Mouse (Mus musculus) heart, postnatal 4 days (tissue): ENCODE data around the gene Zfp219. TPM values are rescaled to one million over a fixed set of nuclear protein-coding genes. Genes with fewer than 3 reads are reported as not detected.
A peak's percentile ranks its signal among the peaks of the same experiment; 100 is the strongest.
"Not testable (repeated sequence)": the region's sequence is repeated elsewhere in the genome, so short reads cannot be mapped to it uniquely, and the experiment has no call there.

ENCODE experiments used
- DNase-seq: peaks from one replicate; pipeline ENCODE4 v3.0.0; 2021
- total RNA-seq, 2 experiments: library from RNA; stranded (reverse); gene quantifications; 2 replicates each; pipeline ENCODE4 v1.2.3; 2021

The Zfp219 gene
- 10 to 100 TPM; 37.5 to 42.0 TPM for total RNA-seq

GRCm38 (mm10) chr14:52020486-52021137 is at the start of gene Zfp219:
Zfp219 (minus strand) TSS chr14:52020733.
- peak; percentile 84 for DNase-seq

DNA sequence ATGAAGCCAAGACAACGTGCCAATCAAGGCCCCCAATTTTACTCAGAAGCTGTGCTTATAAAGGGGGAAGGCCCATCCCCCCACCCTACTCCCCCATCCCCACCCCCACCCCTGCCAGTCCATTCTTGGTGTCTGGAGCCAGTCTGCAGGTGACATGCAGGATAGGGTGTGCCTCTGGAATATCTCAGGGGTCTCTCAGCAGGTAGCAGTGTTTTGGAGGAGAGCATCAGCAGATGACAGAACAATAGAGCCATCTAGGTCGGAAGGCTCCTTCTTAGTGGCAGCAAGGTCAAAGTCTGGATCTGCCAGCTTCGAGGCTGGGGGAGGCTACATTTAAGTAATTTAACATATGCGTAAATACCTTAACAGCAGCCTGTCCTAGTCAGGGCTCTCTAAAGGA is 45.6 kb upstream of the Zfp219 start:
- no peak for DNase-seq

DNA sequence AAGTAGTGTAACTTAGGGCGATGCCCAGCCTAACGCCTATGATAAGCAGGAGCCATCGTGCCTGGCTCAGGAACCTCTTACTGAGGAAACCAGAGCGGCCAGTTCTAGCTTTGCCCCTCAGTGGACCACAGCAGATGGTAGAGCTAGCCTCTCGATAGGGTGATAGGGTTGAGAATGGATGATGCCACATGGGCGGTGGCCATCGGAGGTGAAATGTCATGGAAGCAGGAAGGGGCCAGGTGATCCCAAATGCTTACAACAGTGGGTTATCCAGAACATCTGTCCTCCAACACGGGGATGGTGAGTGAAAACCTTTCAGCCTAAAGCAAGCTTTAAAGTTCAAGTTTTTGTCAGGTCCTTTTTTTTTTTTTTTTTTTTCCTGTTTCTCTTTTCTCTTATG is 41.3 kb upstream of the Zfp219 start:
- no peak for DNase-seq

DNA sequence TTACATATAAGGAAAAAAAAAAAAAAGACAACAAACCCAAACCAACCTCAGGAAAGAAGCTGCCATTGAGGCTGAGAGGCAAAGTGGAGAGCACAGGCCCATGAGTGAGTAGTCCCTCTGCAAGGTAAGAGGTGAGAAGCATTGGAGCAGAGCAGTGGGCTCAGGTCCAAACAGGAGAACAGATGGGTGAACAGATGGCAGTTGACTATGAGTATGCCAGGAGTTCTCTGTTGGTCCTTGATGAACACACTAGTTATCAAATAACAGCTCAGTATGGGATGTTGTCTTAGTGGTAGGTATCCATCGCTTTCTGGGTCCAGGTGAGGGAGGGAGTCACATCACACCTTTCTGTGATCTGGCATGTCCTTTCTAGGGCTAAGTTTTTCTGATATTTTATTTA is 40.3 kb upstream of the Zfp219 start:
- no peak for DNase-seq

DNA sequence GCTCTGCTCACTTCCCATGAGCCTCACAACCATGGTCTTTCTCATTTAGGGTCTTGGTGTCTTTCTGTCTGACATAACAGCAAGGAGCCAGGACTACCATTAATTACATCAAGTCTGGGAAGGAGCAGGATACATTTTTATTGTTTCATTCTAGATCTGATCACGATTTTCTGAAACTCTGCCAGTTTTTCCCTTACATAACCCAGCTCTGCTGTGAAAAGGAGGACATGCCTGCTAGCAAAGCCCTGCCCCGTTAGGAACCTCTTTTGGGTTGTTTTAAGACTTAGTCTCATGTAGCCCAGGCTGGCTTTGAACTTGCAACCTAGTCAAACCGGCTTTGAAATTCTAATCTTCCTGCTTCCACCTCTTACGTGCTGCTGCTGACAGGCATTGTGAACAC is 39.4 kb upstream of the Zfp219 start:
- no peak for DNase-seq

DNA sequence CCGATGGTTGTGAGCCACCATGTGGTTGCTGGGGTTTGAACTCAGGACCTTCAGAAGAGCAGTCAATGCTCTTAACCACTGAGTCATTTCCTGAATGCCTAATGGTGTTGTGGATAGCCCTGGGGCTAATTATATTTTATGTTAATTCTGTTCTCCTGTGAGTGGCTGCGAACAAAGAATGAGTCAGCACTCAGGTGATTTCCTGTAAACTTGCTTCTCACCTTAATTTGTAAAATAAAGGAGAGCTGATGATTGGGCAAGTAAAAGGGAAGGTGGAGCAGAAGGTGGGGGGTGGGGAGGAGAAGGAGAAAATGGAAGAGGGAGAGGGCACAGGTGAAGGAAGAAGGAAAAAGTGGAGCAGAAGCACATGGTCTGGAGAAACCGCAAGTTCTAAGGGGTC is 32.2 kb upstream of the Zfp219 start:
- not testable (repeated sequence) for DNase-seq

- no peak for DNase-seq
Observed at GRCm38 (mm10) chr14:52045966-52046565, 25.5 kb upstream of the Zfp219 start.

GRCm38 (mm10) chr14:52044901-52045678 is 24.6 kb upstream of the Zfp219 start:
- peak; percentile 45 for DNase-seq

DNA sequence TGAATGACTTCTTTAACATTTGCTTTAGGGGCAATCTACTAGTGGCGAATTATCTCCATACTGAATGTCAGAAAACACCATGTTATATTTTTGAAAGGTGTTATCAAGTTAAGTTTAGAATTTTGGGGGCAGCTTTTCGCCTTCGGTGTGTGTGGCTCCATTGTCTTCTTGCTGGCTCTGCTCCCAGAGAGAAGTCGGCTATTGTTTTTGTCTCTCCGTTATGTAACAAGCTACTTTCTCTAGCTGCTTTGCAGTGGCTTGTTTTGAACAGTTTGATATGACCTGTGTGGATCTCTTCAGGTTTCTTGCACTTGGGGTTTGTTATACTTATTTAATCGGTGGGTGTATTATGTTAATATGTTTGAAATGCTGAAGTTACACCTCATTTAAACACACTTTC is 22.9 kb upstream of the Zfp219 start:
- DNase-seq = no peak

DNA sequence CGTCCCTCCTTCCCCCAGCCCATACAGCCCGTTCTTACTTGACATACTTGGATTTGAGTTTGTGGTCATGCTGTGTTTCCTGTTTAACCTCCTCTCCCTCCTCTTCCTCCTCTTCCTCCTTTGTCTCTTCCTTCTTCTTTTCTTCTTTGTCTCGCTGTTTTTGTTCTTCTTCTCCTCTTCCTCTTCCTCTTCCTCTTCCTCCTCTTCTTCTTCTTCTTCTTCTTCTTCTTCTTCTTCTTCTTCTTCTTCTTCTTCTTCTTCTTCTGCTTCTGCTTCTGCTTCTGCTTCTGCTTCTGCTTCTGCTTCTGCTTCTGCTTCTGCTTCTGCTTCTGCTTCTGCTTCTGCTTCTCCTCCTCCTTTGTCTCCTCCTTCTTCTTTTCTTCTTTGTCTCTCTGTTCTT is 21.8 kb upstream of the Zfp219 start, which contains the start of gene Olfr221:
Gene Olfr221, minus strand, starts transcription at position 101 of the 400 bp plus-strand sequence.
- not testable (repeated sequence) for DNase-seq

DNA sequence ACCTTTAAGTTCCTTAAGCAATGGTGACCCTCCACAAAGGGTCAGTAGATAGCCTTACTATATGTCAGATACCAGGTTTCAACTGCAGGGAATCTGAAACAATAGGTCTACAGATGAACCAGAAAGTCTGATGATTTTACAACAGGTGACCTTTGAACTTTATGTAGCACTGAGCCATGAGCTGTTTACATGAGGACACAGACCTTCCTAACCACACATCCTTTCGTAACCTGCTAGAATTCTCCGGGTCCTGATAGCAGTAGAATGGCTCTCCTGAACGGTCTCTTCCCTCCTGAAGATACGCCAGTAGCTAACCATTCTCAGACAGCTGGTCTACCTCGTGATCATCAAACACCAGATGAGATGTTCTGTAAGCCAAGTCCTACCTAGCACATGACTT is 18.8 kb upstream of the Zfp219 start:
- no peak for DNase-seq

- DNase-seq = no peak
Observed at GRCm38 (mm10) chr14:52035926-52036325, 15.4 kb upstream of the Zfp219 start.

- DNase-seq = no peak
Observed at GRCm38 (mm10) chr14:52026342-52026741, 5.8 kb upstream of the Zfp219 start.

- no peak for DNase-seq
Observed at GRCm38 (mm10) chr14:52024133-52024532, 3.6 kb upstream of the Zfp219 start.

DNA sequence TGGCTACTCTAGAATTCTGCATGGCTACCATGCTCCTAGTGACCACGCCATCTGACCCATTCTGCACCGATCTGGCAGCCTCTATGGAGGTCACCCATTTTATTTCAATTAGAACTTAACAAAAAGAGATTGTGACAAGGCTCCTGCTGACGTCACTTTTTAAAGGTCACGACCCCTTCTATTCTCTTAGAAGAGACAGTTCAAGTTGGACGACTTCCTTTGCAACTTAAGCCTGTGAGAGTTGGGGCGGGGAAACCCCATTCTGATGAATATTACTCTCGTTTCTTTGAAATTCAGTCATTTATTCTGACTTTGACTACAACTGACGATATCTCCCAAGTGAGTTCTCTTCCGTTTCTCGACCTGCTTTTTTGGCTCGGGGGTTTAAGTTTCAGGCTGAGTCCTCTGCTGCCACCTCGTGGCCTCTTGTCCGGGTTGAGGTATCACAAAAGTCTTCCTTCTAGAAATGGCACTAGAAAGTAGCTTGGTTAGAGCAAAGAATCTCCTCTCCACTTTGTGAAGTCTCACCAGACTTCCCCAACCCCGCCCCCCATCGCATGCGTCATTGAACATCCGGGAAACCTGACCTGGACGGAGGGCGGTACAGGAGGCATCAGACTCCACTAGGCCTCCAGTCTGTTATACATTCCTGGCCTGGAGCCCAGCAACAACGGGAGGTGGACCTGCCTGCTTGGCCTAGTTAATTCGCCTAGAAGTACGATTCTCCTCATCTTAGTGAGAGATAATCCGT is 2.4 kb upstream of the Zfp219 start:
- peak; percentile 92 for DNase-seq

DNA sequence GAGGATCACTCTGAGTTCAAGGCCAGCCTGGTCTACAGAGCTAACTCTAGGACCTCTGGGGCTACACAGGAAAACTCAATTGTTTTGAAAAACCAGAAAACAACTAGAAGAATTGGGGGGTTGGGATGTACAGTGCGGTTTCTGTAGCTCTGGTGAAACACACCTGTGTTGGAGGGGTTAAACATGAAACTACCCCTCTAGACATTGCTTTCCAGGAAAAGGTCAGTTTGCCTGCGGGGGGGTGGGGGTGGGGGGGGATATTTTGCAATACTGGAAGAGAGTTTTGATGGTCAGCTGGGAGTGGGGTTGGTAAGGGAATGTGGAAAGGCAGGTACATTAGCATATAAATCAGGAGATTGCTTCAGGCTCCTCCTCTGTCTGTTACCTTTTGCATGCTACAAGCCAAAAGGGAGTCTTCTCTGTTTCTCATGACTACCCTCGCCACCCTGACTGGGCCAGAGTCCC is 1.7 kb upstream of the Zfp219 start:
- no peak for DNase-seq

DNA sequence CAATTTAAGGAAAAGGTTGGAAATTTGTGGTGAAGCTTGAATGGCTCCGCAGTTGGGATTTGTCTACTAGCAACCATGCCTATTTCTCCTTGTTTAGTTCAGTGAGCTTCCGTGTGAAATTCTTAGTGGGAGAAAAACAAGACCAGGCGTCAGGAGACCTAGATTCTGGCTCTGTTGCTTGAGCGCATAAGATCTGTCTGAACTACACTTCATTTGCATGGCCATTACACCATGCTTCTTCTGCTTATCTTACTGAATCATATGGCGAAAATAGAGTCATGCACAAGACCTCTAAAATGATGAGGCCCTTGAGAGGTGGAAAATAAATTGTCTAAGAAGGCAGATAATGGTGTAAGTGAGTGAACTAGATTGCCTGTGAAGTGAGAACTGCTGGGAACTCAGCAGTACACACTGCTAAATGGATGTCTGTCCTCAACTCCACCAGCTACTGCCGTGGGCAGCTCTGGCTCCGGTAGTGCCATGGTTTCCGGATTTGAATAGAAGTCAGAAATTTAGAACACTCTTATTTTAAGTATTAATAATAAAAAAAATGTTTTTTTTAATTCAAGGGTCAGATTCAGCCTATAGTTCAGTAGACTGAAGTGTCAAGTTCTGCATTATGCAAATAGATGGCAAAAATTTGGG is 1.2 kb upstream of the Zfp219 start:
- DNase-seq = no peak

DNA sequence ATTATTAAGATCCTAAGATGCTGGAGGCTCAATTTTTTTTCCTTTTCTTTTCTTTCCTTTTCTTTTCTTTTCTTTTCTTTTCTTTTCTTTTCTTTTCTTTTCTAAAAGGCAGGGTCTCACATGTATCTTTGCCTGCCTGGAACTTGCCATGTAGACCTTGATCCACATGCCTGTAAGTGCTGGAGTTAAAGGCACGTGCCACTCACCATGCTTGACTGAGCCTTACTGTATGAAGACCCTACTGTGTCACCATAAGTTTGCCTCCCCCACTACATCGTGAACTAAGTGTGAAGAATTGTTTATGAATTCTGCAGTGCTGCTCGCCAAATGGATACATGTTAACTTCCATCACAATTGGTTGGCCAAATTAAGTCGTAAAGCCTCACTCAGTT is 601 bp upstream of the Zfp219 start:
- DNase-seq = no peak

DNA sequence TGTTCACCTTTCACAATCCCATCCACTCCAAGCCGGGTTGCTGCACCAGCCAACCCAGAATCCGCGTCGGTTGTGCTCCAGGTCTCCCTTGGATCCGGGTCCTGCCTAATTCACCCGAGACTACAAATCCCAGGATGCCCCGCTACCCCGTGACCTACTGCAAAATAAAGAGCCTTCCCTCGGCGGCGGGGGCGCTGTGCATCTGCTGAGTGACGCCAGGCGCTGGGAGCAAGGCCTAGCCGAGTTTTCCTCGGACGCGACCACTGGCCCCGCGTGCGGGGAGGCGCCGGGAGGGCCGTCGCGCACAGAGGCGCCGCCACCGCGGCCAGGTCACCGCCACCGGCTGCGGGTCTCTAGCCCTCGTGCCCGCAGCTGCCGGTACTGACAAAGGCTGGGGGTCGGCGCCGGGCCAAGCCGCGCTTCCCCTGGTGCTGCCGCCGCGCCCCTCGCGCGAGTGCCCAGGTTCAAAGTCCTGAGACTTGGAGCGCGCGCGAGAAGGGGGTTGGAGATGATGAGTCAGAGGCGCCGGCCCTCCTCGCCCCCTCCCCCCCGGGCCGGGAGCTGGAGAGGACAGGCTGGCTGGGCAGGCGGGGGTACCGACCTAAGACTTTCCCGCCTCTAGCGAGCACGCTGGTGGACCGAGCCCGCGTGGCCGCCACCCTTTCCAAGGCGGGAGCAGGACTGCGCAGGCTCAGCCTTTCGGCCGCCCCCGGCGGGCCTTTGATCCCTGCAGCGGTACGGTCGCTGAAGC is 768 bp downstream of the Zfp219 start:
- DNase-seq = peak; percentile 97

DNA sequence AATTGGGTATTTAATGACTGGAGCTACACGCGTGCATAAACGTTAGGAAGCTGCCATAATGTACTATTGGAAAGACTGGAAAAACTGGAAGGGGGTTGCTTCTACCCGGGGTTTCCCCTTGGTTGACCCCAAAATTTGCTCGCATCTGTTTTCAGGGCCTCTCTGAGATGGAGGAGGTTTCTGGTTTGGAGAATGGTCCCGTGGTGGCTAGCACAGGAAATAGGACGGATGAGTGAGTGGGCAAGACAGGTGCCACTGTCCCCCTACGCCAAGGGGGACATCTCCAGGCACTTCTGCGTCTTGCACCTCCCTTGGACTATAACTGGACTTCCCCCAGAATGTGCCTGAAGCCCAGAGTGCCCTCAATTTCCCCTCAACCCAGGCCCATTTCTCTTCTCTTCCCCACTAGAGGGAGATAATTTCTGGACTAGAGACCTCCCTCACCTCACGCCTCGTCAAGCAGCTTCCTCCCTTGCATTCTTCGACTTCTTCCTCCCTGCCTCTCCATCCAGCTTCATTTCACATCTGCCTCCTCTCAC is 1.4 kb downstream of the Zfp219 start:
- DNase-seq = no peak
